Mouse (Mus musculus) midbrain, embryonic 15.5 days (tissue): ENCODE measurements around the gene Fgf8. TPM values are rescaled to one million over a fixed set of nuclear protein-coding genes. Genes with fewer than 3 reads are reported as not detected.

ENCODE experiments used
- ATAC-seq: fragments of 200-750 bp; cut with Nextera tagmentation; replicated peaks from 2 replicates; pipeline ENCODE4 v1.8.0; 2017; ENCODE audit warnings: moderate TSS enrichment
- H3K27ac ChIP-seq: fragments of 300-500 bp; sonication (generic); 2 replicates; pipeline ENCODE4 v1.5.1; 2015; ENCODE audit warnings: mild to moderate bottlenecking, inconsistent platforms
- H3K27me3 ChIP-seq: fragments of 300-500 bp; sonication (generic); replicated peaks from 2 replicates; pipeline ENCODE4 v1.6.1; 2015; ENCODE audit warnings: inconsistent platforms
- H3K36me3 ChIP-seq: fragments of 300-500 bp; sonication (generic); replicated peaks from 2 replicates; pipeline ENCODE4 v1.6.1; 2015; ENCODE audit warnings: inconsistent platforms
- H3K4me1 ChIP-seq: fragments of 300-500 bp; sonication (generic); 2 replicates; pipeline ENCODE4 v1.6.1; 2015; ENCODE audit warnings: inconsistent platforms
- H3K4me2 ChIP-seq: fragments of 300-500 bp; sonication (generic); 2 replicates; pipeline ENCODE4 v1.6.1; 2015; ENCODE audit warnings: inconsistent platforms, mild to moderate bottlenecking, moderate library complexity
- H3K4me3 ChIP-seq: fragments of 300-500 bp; sonication (generic); 2 replicates; pipeline ENCODE4 v1.5.1; 2015; ENCODE audit warnings: mild to moderate bottlenecking, inconsistent platforms
- H3K9ac ChIP-seq: fragments of 300-500 bp; sonication (generic); 2 replicates; pipeline ENCODE4 v1.6.1; 2015; ENCODE audit warnings: mild to moderate bottlenecking, inconsistent platforms
- H3K9me3 ChIP-seq: fragments of 300-500 bp; sonication (generic); 2 replicates; pipeline ENCODE4 v1.6.1; 2016; ENCODE audit warnings: inconsistent platforms
- WGBS: fragments of 180-500 bp; shearing (Covaris S2); methylation state at CpG from one replicate; pipeline ENCODE4 v1.1.7; 2015; ENCODE audit warnings: mixed read lengths; 5-methylcytosine and 5-hydroxymethylcytosine counted together
- polyA plus RNA-seq: library from polyadenylated mRNA; unstranded; fragments of >200 nt; fragmentation: Nextera tagmentation; extraction: Ambion mirVana; gene quantifications from 2 replicates; pipeline ENCODE4 v1.2.1, GENCODE M21; 2015

Fgf8 gene
- polyA plus RNA-seq, result 0.91 and 1.2 TPM in 2 replicates

DNA sequence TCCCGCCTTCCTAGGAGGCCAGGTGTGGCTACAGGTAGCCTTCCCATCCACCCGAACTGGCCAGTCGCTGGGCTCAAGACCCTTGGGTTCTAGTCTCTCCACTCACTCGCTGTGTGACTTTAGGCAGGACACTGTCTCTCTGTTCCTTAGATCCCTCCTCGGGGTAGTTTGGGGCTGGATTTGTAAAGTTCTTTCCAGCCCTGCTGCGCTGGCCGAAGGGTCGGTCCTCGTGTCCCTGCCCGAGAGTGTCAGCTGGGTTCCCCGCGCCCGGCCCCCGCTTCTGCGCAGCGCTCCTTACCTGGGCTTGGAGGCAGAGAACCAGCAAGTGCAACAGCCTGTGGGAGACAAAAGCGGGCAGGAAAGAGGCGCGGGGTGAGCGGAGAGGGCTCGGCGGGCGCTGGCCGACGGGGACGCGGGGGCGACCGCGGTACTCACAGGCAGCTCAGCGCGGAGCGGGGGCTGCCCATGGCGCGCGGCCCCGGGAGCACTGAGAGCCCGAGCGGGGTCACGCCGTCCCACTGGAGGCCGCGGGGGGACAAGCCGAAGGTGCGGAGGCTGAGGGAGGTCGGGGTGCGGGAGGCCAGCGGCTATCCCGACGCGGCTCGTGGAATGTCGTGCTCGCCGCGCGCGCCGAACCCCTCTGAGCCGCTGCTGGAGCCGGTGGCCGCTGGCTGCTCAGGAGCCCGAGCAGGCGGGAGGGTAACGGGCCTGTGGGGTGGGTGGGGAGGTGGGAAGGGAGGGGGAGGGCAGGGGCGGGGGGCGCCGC lies at the start of gene Fgf8:
Gene Fgf8, minus strand, starts transcription at position 698 of the 766 bp plus-strand sequence.
- no peak within 1 kb of the TSS for H3K9ac ChIP-seq
- H3K27me3 ChIP-seq, result peaks cover 92% of the 10 kb centered on the region
- whole genome bisulfite sequencing, result under 1% methylated on average over 52 of the region's 68 CpGs
- peak within 1 kb of the TSS; percentile 56 for H3K4me2 ChIP-seq
- H3K4me1 ChIP-seq, result peaks cover 39% of the 10 kb centered on the region
- no peaks in the 10 kb centered on the region for H3K9me3 ChIP-seq
- H3K4me3 ChIP-seq, result peak within 1 kb of the TSS; percentile 33
- H3K27ac ChIP-seq, result no peak within 1 kb of the TSS
- H3K36me3 ChIP-seq, result no peaks in the 10 kb centered on the region
- ATAC-seq, result no peak

DNA sequence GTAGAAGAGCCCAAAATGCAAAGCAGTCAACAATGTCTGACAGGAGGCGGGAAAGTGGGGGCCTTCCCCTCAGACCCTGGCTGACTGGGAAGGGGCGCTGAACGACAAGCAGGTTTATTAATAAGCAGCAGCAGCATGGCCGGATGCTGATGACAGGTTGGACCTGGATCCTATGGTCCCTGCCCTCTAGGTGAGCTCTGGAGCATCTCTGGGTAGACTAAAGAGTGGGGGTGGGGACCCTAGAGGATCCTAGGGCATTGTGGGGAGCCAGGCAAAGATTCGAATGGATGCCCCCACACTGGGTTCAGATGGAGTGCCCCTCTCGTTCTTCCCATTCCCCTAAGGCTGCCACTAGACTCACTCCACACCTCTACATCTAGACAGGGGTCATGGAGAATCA lies 49.7 kb upstream of the Fgf8 start:
- Histone ChIP-seq H3K4me3 (no peak overlapping the region), H3K36me3 (no peaks in the 10 kb centered on the region), H3K4me1 (peaks cover 5% of the 10 kb centered on the region; the same call in 1 of the 2 replicates), H3K4me2 (no peak overlapping the region), H3K27me3 (no peaks in the 10 kb centered on the region), H3K9me3 (no peaks in the 10 kb centered on the region), H3K9ac (no peak overlapping the region), H3K27ac (no peak overlapping the region)
- ATAC-seq, result no peak
- 89% methylated on average over 6 of the region's 6 CpGs for WGBS

DNA sequence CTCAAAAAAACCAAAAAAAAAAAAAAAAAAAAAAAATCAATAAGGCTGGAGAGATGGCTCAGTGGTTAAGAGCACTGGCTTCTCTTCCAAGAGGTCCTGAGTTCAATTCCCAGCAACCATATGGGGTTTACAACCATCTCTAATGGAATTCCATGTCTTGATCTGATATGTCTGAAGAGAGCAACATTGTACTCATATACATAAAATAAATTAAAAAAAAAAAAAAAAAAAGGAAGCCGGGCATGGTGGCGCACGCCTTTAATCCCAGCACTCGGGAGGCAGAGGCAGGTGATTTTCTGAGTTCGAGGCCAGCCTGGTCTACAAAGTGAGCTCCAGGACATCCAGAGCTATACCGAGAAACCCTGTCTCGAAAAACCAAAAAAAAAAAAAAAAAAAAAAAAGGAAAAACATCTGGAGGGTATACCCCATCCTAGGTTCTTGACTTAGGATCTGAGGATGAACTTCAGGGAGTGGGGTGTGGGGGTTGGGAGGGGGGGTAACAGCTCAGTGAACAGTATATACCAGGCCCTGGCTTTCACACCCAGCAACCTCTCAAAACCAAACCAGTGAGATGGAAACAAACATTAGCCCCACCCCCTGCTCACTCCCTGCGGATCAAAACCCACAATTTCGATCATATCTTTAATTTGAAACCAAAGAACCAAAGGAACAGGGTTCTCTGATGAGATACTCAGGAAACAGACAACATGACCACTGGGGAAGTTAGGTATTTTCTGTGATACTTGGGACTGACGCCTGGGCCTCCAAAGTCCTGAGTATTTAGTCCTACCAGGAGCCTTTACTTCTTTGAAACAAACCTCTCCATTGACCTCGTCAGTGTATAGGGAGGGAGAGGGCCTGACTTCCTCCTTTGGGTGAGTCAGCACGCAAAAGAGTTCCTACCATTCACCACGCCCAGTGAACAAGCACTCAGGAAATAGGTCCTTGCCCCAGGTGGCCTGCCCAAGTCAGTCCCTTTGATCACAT lies 47.5 kb upstream of the Fgf8 start:
- Histone ChIP-seq H3K9ac (no peak overlapping the region), H3K4me2 (no peak overlapping the region), H3K9me3 (no peaks in the 10 kb centered on the region), H3K27ac (no peak overlapping the region), H3K4me3 (no peak overlapping the region), H3K27me3 (no peaks in the 10 kb centered on the region), H3K4me1 (no peaks in the 10 kb centered on the region), H3K36me3 (no peaks in the 10 kb centered on the region)
- 77% methylated on average over 13 of the region's 13 CpGs for WGBS
- ATAC-seq, result no peak

DNA sequence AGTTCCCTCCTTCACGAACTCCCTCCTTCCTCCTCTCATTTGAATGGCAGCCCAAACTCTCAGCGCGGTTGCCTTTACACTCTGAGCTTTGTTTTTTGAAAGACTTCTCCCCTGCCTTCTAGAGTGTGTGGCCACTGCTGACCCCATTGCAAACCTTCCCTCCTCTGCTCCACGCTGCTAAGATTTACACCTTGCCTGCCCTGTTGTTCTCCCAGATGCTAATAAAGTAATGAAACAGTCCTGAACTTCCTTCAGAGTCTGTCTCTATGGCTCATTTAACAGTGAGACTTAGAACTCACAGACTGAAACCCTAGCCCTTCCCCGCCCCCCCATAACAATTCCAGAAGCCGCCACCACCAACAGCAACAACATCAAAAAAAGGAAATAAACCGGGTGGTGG lies 46.6 kb upstream of the Fgf8 start:
- Histone ChIP-seq H3K27ac (no peak overlapping the region), H3K4me3 (no peak overlapping the region), H3K4me1 (no peaks in the 10 kb centered on the region), H3K36me3 (no peaks in the 10 kb centered on the region), H3K9me3 (no peaks in the 10 kb centered on the region), H3K9ac (no peak overlapping the region), H3K4me2 (no peak overlapping the region), H3K27me3 (no peaks in the 10 kb centered on the region)
- ATAC-seq, result no peak
- 81% methylated on average over 7 of the region's 7 CpGs for WGBS

DNA sequence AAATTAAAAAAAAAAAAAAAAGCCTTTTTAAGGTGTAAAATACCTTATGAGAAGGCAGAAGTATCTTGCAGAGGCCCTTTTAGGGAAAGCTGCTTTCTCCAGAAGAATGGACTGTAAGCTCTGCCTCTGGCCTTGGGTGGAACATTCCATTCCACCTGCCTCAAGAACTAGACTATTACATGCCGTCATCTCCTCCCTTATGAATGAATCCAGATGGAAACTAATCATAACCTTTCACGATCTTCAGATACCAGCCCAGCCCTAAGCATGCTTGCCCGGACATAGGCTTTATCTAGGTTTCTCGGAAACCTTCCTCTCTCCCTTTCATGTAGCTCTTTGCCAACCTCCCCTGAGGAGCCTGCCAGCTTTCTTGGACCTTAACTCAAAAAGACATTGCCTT lies 45.6 kb upstream of the Fgf8 start:
- Histone ChIP-seq H3K36me3 (no peaks in the 10 kb centered on the region), H3K4me2 (no peak overlapping the region), H3K4me3 (no peak overlapping the region), H3K9me3 (no peaks in the 10 kb centered on the region), H3K27me3 (no peaks in the 10 kb centered on the region), H3K27ac (no peak overlapping the region), H3K9ac (no peak overlapping the region), H3K4me1 (peaks cover 6% of the 10 kb centered on the region; the same call in 1 of the 2 replicates)
- WGBS, result 89% methylated on average over 4 of the region's 4 CpGs
- no peak for ATAC-seq

DNA sequence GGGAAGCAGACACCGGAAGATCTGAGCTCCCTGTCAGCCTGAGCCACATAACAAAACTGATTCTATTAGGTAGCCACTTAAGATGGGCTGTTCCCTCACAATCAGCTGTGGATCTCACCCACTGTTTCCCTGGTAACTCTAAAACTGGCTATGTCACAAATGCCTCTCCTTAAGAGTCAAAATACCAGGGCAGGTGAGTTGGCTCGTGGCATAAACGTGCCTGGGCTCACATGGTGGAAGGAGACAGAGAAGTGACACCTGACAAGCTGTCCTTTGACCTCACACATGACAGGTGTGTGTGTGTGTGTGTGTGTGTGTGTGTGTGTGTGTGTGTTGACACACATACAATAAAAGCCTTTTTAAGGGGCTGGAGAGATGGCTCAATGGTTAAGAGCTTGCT lies 44.7 kb upstream of the Fgf8 start:
- Histone ChIP-seq H3K36me3 (no peaks in the 10 kb centered on the region), H3K27me3 (no peaks in the 10 kb centered on the region), H3K9ac (no peak overlapping the region), H3K27ac (no peak overlapping the region), H3K4me2 (no peak overlapping the region), H3K4me1 (peaks cover 6% of the 10 kb centered on the region; the same call in 1 of the 2 replicates), H3K9me3 (no peaks in the 10 kb centered on the region), H3K4me3 (no peak overlapping the region)
- ATAC-seq, result no peak
- 68% methylated on average over 3 of the region's 3 CpGs for WGBS

DNA sequence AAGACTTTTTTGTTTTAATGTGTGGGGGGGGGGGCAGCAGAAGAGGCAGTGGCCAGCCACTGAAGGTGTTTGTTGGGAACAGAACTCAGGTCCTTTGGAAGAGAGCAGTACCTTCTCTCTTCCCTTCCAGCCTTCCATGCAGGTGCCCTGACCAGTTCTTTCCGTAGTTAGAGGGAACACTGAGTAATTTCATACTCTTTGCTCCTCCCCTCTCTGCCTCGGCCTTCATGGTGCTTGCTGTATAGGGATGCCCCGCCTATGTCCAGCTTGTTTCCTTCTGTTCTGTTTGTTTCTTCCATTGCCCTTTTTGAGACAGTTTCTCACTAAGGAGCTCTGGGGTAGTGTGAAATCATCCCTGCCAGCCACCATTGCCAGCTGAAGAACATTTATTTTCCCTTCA lies 42.8 kb upstream of the Fgf8 start:
- 77% methylated on average over 3 of the region's 3 CpGs for WGBS
- H3K4me2 ChIP-seq, result no peak overlapping the region
- H3K4me1 ChIP-seq, result peaks cover 24% of the 10 kb centered on the region
- no peaks in the 10 kb centered on the region for H3K27me3 ChIP-seq
- no peak overlapping the region for H3K27ac ChIP-seq
- no peak overlapping the region for H3K9ac ChIP-seq
- ATAC-seq, result no peak
- no peaks in the 10 kb centered on the region for H3K9me3 ChIP-seq
- no peaks in the 10 kb centered on the region for H3K36me3 ChIP-seq
- H3K4me3 ChIP-seq, result no peak overlapping the region

DNA sequence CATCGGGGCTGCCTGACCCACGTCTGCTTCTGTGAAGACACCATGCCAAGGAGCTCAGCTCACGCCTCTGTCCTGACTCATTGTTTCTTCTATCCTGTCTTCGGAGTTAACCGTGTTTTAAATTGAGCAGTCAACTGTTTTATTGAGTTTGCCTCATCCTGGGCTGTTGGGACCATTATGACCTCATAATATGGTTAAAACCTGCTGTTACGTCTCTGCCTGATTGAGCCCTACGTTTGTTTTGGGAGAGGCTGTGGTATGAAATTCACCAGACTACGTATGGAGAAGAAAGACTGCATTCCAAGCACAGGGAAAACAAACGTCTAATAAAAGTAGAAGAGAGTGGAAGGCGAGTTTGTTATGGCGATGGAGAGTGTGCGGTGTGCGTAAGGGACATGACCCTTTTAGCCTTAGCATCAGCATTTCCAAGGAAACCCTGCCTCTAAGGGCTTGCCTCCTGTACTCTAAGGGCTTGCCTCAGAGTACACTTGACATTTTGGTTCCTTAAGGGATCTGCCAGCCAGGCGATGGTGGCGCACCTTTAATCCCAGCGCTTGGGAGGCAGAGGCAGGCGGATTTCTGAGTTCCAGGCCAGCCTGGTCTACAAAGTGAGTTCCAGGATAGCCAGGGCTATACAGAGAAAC lies 41.3 kb upstream of the Fgf8 start:
- H3K27ac ChIP-seq, result peak overlapping the region; percentile 61
- ATAC-seq, result no peak
- H3K4me3 ChIP-seq, result peak overlapping the region; percentile 88
- no peaks in the 10 kb centered on the region for H3K36me3 ChIP-seq
- H3K4me2 ChIP-seq, result peak overlapping the region; percentile 55
- H3K9me3 ChIP-seq, result no peaks in the 10 kb centered on the region
- H3K27me3 ChIP-seq, result no peaks in the 10 kb centered on the region
- peaks cover 37% of the 10 kb centered on the region for H3K4me1 ChIP-seq
- H3K9ac ChIP-seq, result peak overlapping the region; percentile 7; the same call in 1 of the 2 replicates
- 34% methylated on average over 17 of the region's 17 CpGs for WGBS

DNA sequence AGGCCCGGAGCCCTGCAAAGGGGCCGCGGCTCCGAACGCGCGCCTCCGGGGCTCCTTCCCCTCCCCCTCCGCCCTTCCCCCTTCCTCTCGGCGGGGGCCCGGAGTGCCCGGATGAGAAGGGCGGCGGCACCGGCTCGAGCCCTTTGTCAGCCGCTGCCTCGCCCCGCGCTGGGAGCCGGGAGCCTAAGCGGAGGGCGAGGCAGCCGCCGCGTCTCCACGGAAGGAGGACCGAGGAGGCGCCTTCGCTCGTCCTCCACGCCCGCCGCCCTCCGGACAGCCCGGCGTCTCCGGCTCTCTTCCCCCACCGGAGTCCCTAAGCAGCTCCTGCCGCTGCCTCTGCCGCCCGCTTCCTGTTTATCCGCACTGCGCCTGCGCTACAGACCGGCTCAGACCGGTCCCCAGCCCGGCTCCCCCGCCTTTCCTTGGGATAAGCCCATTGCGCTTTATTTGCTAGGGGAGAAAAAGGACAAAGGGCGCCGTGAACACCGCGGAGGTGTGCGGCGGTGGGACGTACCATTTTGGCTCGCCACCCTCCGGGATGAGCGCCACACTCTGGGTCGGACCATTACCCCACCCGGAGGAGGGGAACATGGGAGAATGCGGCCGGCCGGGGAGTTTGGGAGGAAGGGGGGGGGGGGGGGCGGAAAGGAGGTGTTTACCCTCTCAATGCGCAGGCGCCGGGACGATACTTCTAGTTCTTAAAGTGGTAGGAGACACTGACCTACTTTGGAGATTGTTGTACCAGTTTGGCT lies 40.6 kb upstream of the Fgf8 start, which contains the start of gene Mgea5:
Gene Mgea5, minus strand, starts transcription at position 657 of the 752 bp plus-strand sequence.
- peak; percentile 97 for ATAC-seq

DNA sequence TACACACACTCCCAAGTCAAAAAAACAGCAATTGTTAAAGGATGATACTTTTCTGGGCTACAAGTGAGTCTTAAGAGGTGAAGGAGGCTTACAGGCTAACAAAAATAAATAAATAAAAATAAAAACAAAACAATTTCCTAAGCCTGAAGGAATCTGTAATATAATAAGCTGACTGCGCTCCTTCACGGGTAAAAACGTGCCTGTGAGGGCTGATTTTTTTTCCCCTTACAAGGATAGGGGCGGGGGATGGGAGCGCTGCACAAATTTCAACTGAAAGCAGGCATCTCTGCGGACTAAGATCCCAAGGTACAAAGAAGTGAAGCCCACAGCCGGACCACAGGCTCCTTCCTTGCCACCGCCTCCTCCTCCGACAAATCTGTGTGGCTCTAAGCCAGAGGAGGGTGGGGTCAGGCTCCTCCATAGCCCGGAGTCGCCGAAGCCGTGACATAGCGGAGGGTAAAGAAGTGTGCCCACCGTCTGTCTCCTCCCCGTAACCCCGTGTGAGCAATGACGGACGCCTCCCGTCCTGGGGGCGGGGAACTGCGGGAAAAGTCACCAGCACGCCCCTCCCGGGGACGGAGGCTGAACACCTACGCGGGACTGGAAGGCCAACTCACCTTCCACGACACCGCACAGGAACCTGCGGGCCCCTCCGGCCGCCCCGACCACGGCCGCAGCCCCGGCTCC lies 39.7 kb upstream of the Fgf8 start:
- H3K4me2 ChIP-seq, result peak overlapping the region; percentile 62
- ATAC-seq, result peak; percentile 26
- peak overlapping the region; percentile 89 for H3K9ac ChIP-seq
- H3K36me3 ChIP-seq, result 0 out of 2 replicates have a peak, but pooled peaks cover 9% of the 10 kb centered on the region
- H3K27me3 ChIP-seq, result no peaks in the 10 kb centered on the region
- H3K27ac ChIP-seq, result peak overlapping the region; percentile 99
- H3K4me3 ChIP-seq, result peak overlapping the region; percentile 88
- peaks cover 37% of the 10 kb centered on the region for H3K4me1 ChIP-seq
- WGBS, result under 1% methylated on average over 36 of the region's 36 CpGs
- H3K9me3 ChIP-seq, result no peaks in the 10 kb centered on the region

More for the DNA sequence above, 40.6 kb upstream of the Fgf8 start, which contains the start of gene Mgea5:
- Histone ChIP-seq H3K27me3 (no peaks in the 10 kb centered on the region), H3K4me2 (peak within 1 kb of the TSS; percentile 62), H3K9me3 (no peaks in the 10 kb centered on the region), H3K9ac (peak within 1 kb of the TSS; percentile 89), H3K4me1 (peaks cover 37% of the 10 kb centered on the region), H3K4me3 (peak within 1 kb of the TSS; percentile 88), H3K27ac (peak within 1 kb of the TSS; percentile 99), H3K36me3 (0 out of 2 replicates have a peak, but pooled peaks cover 1% of the 10 kb centered on the region)
- WGBS, result under 1% methylated on average over 71 of the region's 71 CpGs

DNA sequence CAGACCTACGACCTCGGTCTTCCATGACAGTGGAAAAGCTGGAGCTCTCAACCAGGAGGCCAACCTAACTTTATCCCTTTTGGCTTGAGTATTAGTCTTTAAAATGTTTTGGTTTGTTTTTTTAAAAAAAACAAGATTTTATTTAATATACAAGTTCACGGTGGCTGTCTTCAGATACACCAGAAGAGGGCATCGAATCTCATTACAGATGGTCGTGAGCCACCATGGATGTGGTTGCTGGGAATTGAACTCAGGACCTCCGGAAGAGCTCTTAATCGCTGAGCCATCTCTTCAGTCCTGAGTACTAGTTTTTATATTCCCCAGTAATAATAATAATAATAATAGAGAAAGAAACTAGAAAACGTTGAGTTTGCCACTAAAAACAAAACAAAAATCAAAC lies 39.0 kb upstream of the Fgf8 start:
- peak overlapping the region; percentile 88 for H3K4me3 ChIP-seq
- peaks cover 37% of the 10 kb centered on the region for H3K4me1 ChIP-seq
- 0 out of 2 replicates have a peak overlapping the region, but pooled peaks have one; percentile 89 for H3K9ac ChIP-seq
- no peak for ATAC-seq
- WGBS, result 59% methylated on average over 8 of the region's 8 CpGs
- no peak overlapping the region for H3K27ac ChIP-seq
- H3K9me3 ChIP-seq, result no peaks in the 10 kb centered on the region
- H3K36me3 ChIP-seq, result 0 out of 2 replicates have a peak, but pooled peaks cover 9% of the 10 kb centered on the region
- no peaks in the 10 kb centered on the region for H3K27me3 ChIP-seq
- H3K4me2 ChIP-seq, result peak overlapping the region; percentile 62
